In the genomic region with DNA sequence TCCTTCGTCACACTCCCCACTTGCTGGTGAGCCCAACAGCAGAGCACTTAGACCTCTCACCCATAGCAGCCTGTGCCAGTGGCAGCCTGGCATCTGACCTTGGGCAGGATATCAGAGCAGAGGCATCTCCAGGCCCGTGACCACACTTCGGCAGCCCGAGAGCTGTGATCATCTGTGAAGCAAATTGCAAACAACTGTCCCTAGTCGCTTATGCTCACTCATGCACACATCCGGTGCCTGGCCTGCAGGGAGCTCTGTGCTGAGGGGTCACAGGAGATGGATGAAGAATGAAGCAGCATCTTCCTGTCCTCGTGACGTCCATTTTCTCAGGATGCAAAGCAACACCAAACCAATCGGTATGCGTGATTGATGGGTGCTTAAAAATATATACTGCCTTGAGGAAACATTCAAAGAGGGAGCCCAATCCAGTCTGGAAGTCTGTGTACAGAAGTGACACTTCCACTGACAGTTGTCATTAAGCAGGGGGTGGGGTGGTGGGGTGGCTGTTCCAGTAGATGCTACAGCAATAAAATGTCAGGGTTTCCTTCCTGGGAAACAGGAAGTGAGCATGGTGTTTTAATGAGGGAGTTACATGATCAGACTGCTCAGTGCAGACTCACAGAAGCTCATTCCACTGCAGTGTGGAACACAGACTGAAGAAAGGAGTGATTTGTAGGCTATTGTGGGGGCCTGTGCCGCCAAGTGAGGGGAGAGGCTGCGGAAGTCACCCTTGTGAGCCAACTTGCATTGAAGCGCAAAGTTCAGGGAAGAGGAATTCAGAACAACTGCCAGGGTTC, we compare ENCODE assay signal across 6 mouse cellular contexts.
DNase-seq lines count a peak whose midpoint lies in the region; ATAC-seq and TF ChIP-seq lines count a peak whose summit lies in the region.
"Not testable (repeated sequence)": the region's sequence is repeated elsewhere in the genome, so short reads cannot be mapped to it uniquely, and the experiment has no call there.

No protein-coding gene starts in this region.

- TF ChIP-seq CTCF in CH12.LX (conservative IDR thresholded peaks at IDR 0.05 in 1 of 2, IDR thresholded peaks at IDR 0.05 in 1 of 2; ENCODE audit: low read depth in 2 of 2, low read length in 2 of 2) = not testable (repeated sequence)

- TF ChIP-seq POLR2A in CH12.LX (IDR thresholded peaks at IDR 0.05; ENCODE audit: low read depth, low read length) = not testable (repeated sequence)

- not testable (repeated sequence) for TF ChIP-seq RAD21 in CH12.LX (IDR thresholded peaks at IDR 0.05; ENCODE audit: low read depth, low read length)

- not testable (repeated sequence) for H3K27ac ChIP-seq in CH12.LX (ENCODE audit: insufficient read depth, low read depth)
- H3K27ac ChIP-seq in kidney, embryonic 16.5 days (ENCODE audit: low read length) = peak overlapping the region; percentile 65
- peak overlapping the region; percentile 16; the same call in 1 of the 2 replicates for H3K27ac ChIP-seq in lung, embryonic 16.5 days (ENCODE audit: low read length)

- not testable (repeated sequence) for TF ChIP-seq EP300 in CH12.LX (IDR thresholded peaks at IDR 0.05; ENCODE audit: low read length)

- whole genome bisulfite sequencing in kidney, embryonic 16.5 days = 16% methylated on average over 11 of the region's 13 CpGs
- WGBS in lung, embryonic 16.5 days = 42% methylated on average over 11 of the region's 13 CpGs

- peaks cover 0 to 24% of the 10 kb centered on the region in 2 experiments; a peak in 2 of 4 replicates for H3K4me1 ChIP-seq in CH12.LX (ENCODE audit: control insufficient read depth in 1 of 2, insufficient read depth in 2 of 2)
- H3K4me1 ChIP-seq in kidney, embryonic 16.5 days (ENCODE audit: insufficient read depth, low read length) = peaks cover 24% of the 10 kb centered on the region
- not testable (repeated sequence) for H3K4me1 ChIP-seq in lung, embryonic 16.5 days (replicated peaks; ENCODE audit: control insufficient read depth, insufficient read depth, low read length)

- not testable (repeated sequence) for H3K27me3 ChIP-seq in CH12.LX (replicated peaks); kidney, embryonic 16.5 days (ENCODE audit: insufficient read depth, low read length); lung, embryonic 16.5 days (ENCODE audit: control insufficient read depth, insufficient read depth, low read depth, low read length)

- H3K9me3 ChIP-seq in CH12.LX (replicated peaks; ENCODE audit: low read length); kidney, embryonic 16.5 days (ENCODE audit: low read length); lung, embryonic 16.5 days (ENCODE audit: control insufficient read depth, low read length): not testable (repeated sequence)

- H3K4me2 ChIP-seq in CH12.LX (ENCODE audit: insufficient read depth, low read depth, poor library complexity, severe bottlenecking); kidney, embryonic 16.5 days (replicated peaks; ENCODE audit: low read depth, low read length); lung, embryonic 16.5 days (ENCODE audit: low read depth, low read length): not testable (repeated sequence)

- H3K79me2 ChIP-seq in CH12.LX (replicated peaks; ENCODE audit: control insufficient read depth, extremely low read depth, insufficient read depth, poor library complexity, severe bottlenecking) = not testable (repeated sequence)

- H3K36me3 ChIP-seq in CH12.LX (replicated peaks in 1 of 2; ENCODE audit: control insufficient read depth in 1 of 2, insufficient read depth in 1 of 2, low read length in 1 of 2); kidney, embryonic 16.5 days (ENCODE audit: insufficient read depth, low read length); lung, embryonic 16.5 days (ENCODE audit: control insufficient read depth, insufficient read depth, low read length): not testable (repeated sequence)

- not testable (repeated sequence) for H3K4me3 ChIP-seq in CH12.LX (replicated peaks in 1 of 3; ENCODE audit: low read depth in 2 of 3, low read length in 2 of 3, poor library complexity in 1 of 3); kidney, embryonic 16.5 days (ENCODE audit: low read length); lung, embryonic 16.5 days (ENCODE audit: low read length)

- not testable (repeated sequence) for H3K9ac ChIP-seq in CH12.LX (ENCODE audit: insufficient read depth, low read depth); kidney, embryonic 16.5 days (replicated peaks; ENCODE audit: low read length); lung, embryonic 16.5 days (ENCODE audit: low read length)

- peak; percentile 20 for DNase-seq in CH12.LX (ENCODE audit: extremely low read depth)
- DNase-seq in heart, adult 11 months = peak; percentile 87
- peak; percentile 22 to 48 for DNase-seq in kidney, postnatal 4 days

- peak; percentile 69; the same call in 1 of the 2 replicates for ATAC-seq in kidney, embryonic 16.5 days (ENCODE audit: low FRiP score, low TSS enrichment)
- peak; percentile 54 for ATAC-seq in lung, embryonic 16.5 days (ENCODE audit: low read depth)
- ATAC-seq in megakaryocyte, adult 5-6 weeks (ENCODE audit: poor library complexity, severe bottlenecking) = 0 out of 2 replicates have a peak, but pooled peaks have one; percentile 15

- dilution Hi-C loops in CH12.LX (cut with MboI; ENCODE audit: extremely low pct_ligation_motif_present, extremely low pct_unique_long_range_greater_than_20kb, low sequenced_read_pairs) = not testable (repeated sequence)

- in situ Hi-C loops in CH12.LX (cut with MboI; ENCODE audit: low pct_ligation_motif_present, low pct_unique_long_range_greater_than_20kb, low sequenced_read_pairs) = not testable (repeated sequence)

Comparison
In these comparisons a context has a peak if more than half of its experiments do, and no peak if none do; other contexts are left out.
1. DNase-seq: peak in every context shown above with its lines; median percentile 87 in heart, adult 11 months; 35 in kidney, postnatal 4 days; 20 in CH12.LX.
2. ATAC-seq: peak in every context shown above with its lines; median percentile 69 in kidney, embryonic 16.5 days; 54 in lung, embryonic 16.5 days; 15 in megakaryocyte, adult 5-6 weeks.